Mouse (Mus musculus) limb, embryonic 15.5 days (tissue): ENCODE data around the gene Zfp937. TPM values are rescaled to one million over a fixed set of nuclear protein-coding genes. Genes with fewer than 3 reads are reported as not detected.

Experiments
- polyA plus RNA-seq: library from polyadenylated mRNA; unstranded; fragments of >200 nt; fragmentation: Nextera tagmentation; extraction: Ambion mirVana; gene quantifications from 2 replicates; pipeline ENCODE4 v1.2.1, GENCODE M21; 2015

The Zfp937 gene
- polyA plus RNA-seq, 1 experiment from 2014 or later = 9.0 TPM

Other genes starting within 250 kb of the Zfp937 start
- 8.3 and 9.3 TPM in 2 replicates for gene Zfp120, start 81.4 kb upstream of the Zfp937 start, polyA plus RNA-seq
- gene Gm10770, start 38.4 kb upstream of the Zfp937 start, polyA plus RNA-seq = not detected in 2 replicates
- not detected in 2 replicates for gene Gm14139, start 36.3 kb upstream of the Zfp937 start, polyA plus RNA-seq
- gene Gm21994, start 37.5 kb downstream of the Zfp937 start, polyA plus RNA-seq = 5.3 and 5.8 TPM in 2 replicates
- gene Gm14124, start 39.4 kb downstream of the Zfp937 start, polyA plus RNA-seq = 0.05 TPM in 1 of 2 replicates, not detected in the other
- 3.6 and 4.6 TPM in 2 replicates for gene Gm10130, start 105.6 kb downstream of the Zfp937 start, polyA plus RNA-seq
- gene 3300002I08Rik, start 144.7 kb downstream of the Zfp937 start, polyA plus RNA-seq = 7.1 and 8.2 TPM in 2 replicates
- 7.0 and 7.8 TPM in 2 replicates for gene Zfp442, start 233.4 kb downstream of the Zfp937 start, polyA plus RNA-seq